Mouse (Mus musculus): ENCODE measurements around the gene Atp6v1b1.
A peak's percentile ranks its signal among the peaks of the same experiment; 100 is the strongest.
"Not testable (repeated sequence)": the region's sequence is repeated elsewhere in the genome, so short reads cannot be mapped to it uniquely, and the experiment has no call there.

Gene Atp6v1b1

GRCm38 (mm10) chr6:83775638-83776293 lies 33.0 kb downstream of the Atp6v1b1 start, which contains the start of gene Tex261:
Gene Tex261, minus strand, starts transcription at chr6:83775813.
- DNase-seq (ENCODE audit: extremely low spot score, low spot score): peak; percentile 89

DNA sequence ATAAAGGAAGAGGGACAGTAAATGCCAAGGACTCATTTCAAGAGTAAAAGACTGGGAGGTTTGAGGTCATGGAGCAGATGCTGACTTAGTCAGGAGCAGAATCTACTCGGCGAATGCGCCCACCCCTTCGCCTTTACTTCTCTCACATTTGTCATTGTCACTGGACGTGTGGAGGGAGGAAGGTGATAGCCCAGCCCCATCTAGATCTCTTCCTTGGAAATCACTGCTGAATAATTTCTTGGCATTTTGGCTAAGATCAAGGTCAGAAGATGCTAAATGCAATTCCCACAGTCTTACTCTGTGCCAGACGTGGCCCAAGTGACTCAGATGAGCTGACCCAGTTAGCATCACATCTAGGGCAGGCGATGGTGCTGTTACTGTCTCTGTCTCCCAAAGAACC lies 35.5 kb downstream of the Atp6v1b1 start:
- no peak for DNase-seq (ENCODE audit: extremely low spot score, low spot score)

DNA sequence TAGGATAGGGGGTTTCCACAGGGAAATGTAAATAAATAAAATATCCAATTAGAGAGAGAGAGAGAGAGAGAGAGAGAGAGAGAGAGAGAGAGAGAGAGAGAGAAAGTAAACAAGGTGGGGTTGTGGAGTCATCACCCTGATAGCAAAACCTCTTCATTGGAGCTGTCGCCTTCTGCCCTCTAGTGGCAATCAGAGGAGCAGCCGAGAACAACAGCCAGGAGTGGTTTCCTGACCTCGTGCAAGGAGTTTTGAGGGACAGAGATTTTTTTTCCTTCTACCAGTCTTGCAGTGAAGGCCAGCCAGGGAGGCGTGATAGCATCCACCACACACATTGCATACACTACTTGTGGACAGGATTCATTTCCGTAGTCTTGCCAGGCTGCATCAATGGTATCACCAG lies 36.2 kb downstream of the Atp6v1b1 start:
- DNase-seq (ENCODE audit: extremely low spot score, low spot score): peak; percentile 42

GRCm38 (mm10) chr6:83786426-83786825 lies 43.6 kb downstream of the Atp6v1b1 start:
- DNase-seq (ENCODE audit: extremely low spot score, low spot score): no peak

GRCm38 (mm10) chr6:83788554-83788953 lies 45.8 kb downstream of the Atp6v1b1 start:
- DNase-seq (ENCODE audit: extremely low spot score, low spot score): peak; percentile 38

DNA sequence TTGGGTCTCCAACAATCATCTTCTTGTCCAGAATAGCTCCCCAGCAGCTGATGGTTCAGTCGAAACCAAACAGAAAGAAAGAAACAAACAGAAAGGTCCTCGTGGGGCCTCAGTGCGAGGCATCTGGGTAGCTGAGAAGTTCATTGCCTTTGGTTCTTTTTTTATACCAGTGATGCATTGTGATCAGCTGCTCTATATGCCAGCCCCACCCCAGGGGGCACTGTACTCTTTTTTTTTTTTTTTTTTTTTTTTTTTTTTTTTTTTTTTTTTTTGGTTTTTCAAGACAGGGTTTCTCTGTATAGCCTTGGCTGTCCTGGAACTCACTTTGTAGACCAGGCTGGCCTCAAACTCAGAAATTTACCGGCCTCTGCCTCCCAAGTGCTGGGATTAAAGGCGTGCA lies 47.7 kb downstream of the Atp6v1b1 start:
- DNase-seq (ENCODE audit: extremely low spot score, low spot score): not testable (repeated sequence)

DNA sequence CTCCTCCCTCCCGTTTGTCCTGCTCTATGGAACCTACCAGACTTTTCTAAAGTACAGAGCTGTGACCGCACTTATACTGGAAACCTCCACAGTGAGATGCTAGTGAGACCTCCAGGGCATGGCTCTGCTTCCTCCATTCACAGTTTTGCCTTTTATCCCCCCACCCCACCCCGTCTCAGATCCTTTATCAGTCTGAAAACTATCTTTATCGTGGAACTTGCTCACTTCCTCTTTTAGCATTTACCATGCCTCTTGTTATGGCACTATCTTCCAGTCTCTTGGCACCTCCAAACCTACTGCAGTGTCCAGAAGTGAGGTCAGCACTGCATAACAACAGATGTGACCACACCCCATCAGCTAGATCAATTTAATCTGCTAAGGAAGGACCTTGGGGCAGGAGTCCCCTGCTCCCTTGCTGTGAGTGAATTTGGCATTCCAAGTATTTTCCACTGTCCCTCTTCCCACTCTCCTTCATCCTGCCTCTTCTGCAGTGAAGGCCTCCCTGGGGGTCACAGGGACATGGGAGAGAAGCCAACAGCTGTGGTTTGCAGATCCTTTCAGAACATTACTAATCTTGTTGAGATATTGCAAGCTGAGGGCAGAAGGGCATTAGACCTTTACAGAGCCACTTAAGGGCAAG lies 48.6 kb downstream of the Atp6v1b1 start:
- DNase-seq (ENCODE audit: extremely low spot score, low spot score): no peak

DNA sequence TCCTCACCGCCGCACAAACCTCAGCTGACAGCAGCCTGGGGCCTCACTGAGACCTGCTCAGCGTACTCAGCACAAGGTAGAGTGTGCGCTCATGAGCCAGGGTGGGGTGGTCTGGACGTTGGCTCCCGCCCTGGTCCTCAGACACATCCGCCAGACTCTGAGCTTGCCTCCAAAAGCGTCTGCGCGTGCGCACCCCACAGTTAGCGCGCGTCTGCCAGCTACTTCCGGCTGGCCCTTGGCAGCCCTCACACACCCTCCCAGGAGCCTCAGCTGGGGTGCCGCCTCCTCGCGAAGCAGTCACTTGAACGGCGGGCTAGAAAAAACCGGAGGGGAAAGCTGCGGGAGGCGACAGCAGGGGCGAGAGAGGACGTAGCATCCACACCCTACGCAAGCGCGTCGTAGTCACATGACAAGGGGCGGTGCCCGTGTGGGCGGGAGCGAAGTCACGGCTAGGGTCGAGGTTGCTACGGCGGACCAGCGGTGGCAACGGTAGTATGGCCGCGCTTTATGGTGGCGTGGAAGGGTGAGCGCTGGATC lies 52.0 kb downstream of the Atp6v1b1 start, which contains the start of gene Nagk:
Nagk (plus strand) TSS at position 223 of the 537 bp plus-strand sequence.
- DNase-seq (ENCODE audit: extremely low spot score, low spot score): peak; percentile 94

DNA sequence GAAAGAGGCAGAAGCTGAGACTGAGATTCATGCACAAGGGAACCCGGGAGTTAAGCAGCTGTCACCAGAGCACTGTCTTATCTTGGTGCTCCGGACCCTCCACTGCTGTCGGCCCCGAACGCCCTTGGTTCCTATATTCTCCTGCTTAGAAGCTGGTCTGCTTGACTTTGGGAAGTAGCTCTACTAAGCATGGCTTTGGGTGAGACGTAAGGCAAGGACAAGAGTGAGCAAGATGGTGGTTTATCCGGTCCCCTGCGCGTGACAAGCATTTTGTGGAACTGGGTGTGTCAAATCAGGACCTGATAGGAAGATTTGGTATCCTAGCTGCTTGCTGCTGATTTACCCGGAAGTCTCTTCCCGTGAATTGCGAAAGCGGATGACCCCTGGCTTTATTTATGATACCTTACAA lies 52.7 kb downstream of the Atp6v1b1 start:
- no peak for DNase-seq (ENCODE audit: extremely low spot score, low spot score)

DNA sequence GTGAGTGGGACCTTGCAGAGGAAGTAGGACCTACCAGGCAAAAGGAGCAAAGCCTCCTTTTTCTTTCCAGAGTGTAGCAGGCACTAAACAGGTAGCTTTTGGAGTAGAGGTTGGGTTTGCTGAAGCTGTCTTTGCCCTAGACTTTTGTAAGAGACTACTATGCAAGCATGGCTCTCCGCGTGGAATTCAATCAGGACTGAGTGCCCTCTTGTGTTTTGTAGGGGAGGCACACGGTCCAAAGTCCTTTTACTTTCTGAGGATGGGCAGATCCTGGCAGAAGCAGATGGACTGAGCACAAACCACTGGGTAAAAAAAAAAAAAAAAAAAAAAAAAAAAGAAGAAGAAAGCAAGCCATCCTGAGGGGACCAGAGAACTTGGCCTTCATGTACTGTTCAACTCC lies 53.9 kb downstream of the Atp6v1b1 start:
- DNase-seq (ENCODE audit: extremely low spot score, low spot score): no peak

- no peak for DNase-seq (ENCODE audit: extremely low spot score, low spot score)
Observed at GRCm38 (mm10) chr6:83802033-83802432, 59.2 kb downstream of the Atp6v1b1 start.

GRCm38 (mm10) chr6:83802846-83803245 lies 60.1 kb downstream of the Atp6v1b1 start:
- no peak for DNase-seq (ENCODE audit: extremely low spot score, low spot score)
